Mouse (Mus musculus): Measurements from ENCODE around the gene Cabp2. TPM values are rescaled to one million over a fixed set of nuclear protein-coding genes. Genes with fewer than 3 reads are reported as not detected.

Gene Cabp2
- polyA plus RNA-seq, 1 experiment from 2014 or later, result not detected

- H3K4me2 ChIP-seq, result no peak overlapping the region
- H3K36me3 ChIP-seq, result no peaks in the 10 kb centered on the region
- no peak overlapping the region for H3K27ac ChIP-seq (replicated peaks)
- no peaks in the 10 kb centered on the region for H3K4me1 ChIP-seq (replicated peaks)
- no peaks in the 10 kb centered on the region for H3K27me3 ChIP-seq
- WGBS, result 79% methylated on average over 15 of the region's 15 CpGs
- no peaks in the 10 kb centered on the region for H3K9me3 ChIP-seq
- H3K4me3 ChIP-seq, result no peak overlapping the region
- no peak for ATAC-seq (ENCODE audit: low read depth)
- no peak overlapping the region for H3K9ac ChIP-seq
Measured at GRCm38 (mm10) chr19:4070311-4070710, 11.1 kb upstream of the Cabp2 start.

- no peaks in the 10 kb centered on the region for H3K9me3 ChIP-seq
- no peaks in the 10 kb centered on the region for H3K4me1 ChIP-seq (replicated peaks)
- H3K27me3 ChIP-seq, result no peaks in the 10 kb centered on the region
- no peak overlapping the region for H3K9ac ChIP-seq
- no peak for ATAC-seq (ENCODE audit: low read depth)
- 79% methylated on average over 8 of the region's 8 CpGs for WGBS
- H3K4me2 ChIP-seq, result no peak overlapping the region
- H3K27ac ChIP-seq (replicated peaks), result no peak overlapping the region
- H3K36me3 ChIP-seq, result no peaks in the 10 kb centered on the region
- no peak overlapping the region for H3K4me3 ChIP-seq
Measured at GRCm38 (mm10) chr19:4070756-4071155, 10.6 kb upstream of the Cabp2 start.

GRCm38 (mm10) chr19:4071406-4071805 is 10.0 kb upstream of the Cabp2 start:
- ATAC-seq (ENCODE audit: low read depth), result no peak
- H3K27me3 ChIP-seq, result no peaks in the 10 kb centered on the region
- no peaks in the 10 kb centered on the region for H3K36me3 ChIP-seq
- H3K9me3 ChIP-seq, result no peaks in the 10 kb centered on the region
- H3K4me2 ChIP-seq, result no peak overlapping the region
- H3K4me3 ChIP-seq, result no peak overlapping the region
- H3K9ac ChIP-seq, result no peak overlapping the region
- WGBS, result 91% methylated on average over 6 of the region's 6 CpGs
- H3K27ac ChIP-seq (replicated peaks), result no peak overlapping the region
- no peaks in the 10 kb centered on the region for H3K4me1 ChIP-seq (replicated peaks)

GRCm38 (mm10) chr19:4072706-4073424 is 8.5 kb upstream of the Cabp2 start:
- WGBS, result 70% methylated on average over 6 of the region's 6 CpGs
- Histone ChIP-seq H3K9me3 (no peaks in the 10 kb centered on the region), H3K4me3 (no peak overlapping the region), H3K27me3 (no peaks in the 10 kb centered on the region), H3K4me1 (replicated peaks) (no peaks in the 10 kb centered on the region), H3K9ac (no peak overlapping the region), H3K36me3 (no peaks in the 10 kb centered on the region), H3K4me2 (no peak overlapping the region), H3K27ac (replicated peaks) (no peak overlapping the region)
- ATAC-seq (ENCODE audit: low read depth), result no peak

GRCm38 (mm10) chr19:4075531-4075930 is 5.8 kb upstream of the Cabp2 start:
- ATAC-seq (ENCODE audit: low read depth), result no peak
- Histone ChIP-seq H3K9me3 (no peaks in the 10 kb centered on the region), H3K4me3 (no peak overlapping the region), H3K27me3 (no peaks in the 10 kb centered on the region), H3K36me3 (no peaks in the 10 kb centered on the region), H3K27ac (replicated peaks) (no peak overlapping the region), H3K4me2 (no peak overlapping the region), H3K9ac (no peak overlapping the region), H3K4me1 (replicated peaks) (no peaks in the 10 kb centered on the region)
- 95% methylated on average over 1 of the region's 1 CpGs for WGBS

GRCm38 (mm10) chr19:4079594-4079993 is 1.8 kb upstream of the Cabp2 start:
- no peak overlapping the region for H3K4me2 ChIP-seq
- no peaks in the 10 kb centered on the region for H3K27me3 ChIP-seq
- no peaks in the 10 kb centered on the region for H3K36me3 ChIP-seq
- 89% methylated on average over 1 of the region's 1 CpGs for WGBS
- H3K4me1 ChIP-seq (replicated peaks), result no peaks in the 10 kb centered on the region
- H3K9ac ChIP-seq, result no peak overlapping the region
- no peak for ATAC-seq (ENCODE audit: low read depth)
- H3K27ac ChIP-seq (replicated peaks), result no peak overlapping the region
- no peaks in the 10 kb centered on the region for H3K9me3 ChIP-seq
- H3K4me3 ChIP-seq, result no peak overlapping the region

- no peaks in the 10 kb centered on the region for H3K36me3 ChIP-seq
- no peaks in the 10 kb centered on the region; the same call in 1 of the 2 replicates for H3K27me3 ChIP-seq
- no peaks in the 10 kb centered on the region for H3K9me3 ChIP-seq
- H3K4me2 ChIP-seq, result no peak overlapping the region
- no peak overlapping the region for H3K4me3 ChIP-seq
- H3K4me1 ChIP-seq (replicated peaks), result no peaks in the 10 kb centered on the region
- ATAC-seq (ENCODE audit: low read depth), result no peak
- H3K9ac ChIP-seq, result no peak overlapping the region
- no peak overlapping the region for H3K27ac ChIP-seq (replicated peaks)
- WGBS, result 68% methylated on average over 8 of the region's 8 CpGs
Measured at GRCm38 (mm10) chr19:4080511-4081009, 818 bp upstream of the Cabp2 start.

GRCm38 (mm10) chr19:4082219-4082965 is 1.0 kb downstream of the Cabp2 start:
- no peak overlapping the region for H3K4me2 ChIP-seq
- no peak overlapping the region for H3K4me3 ChIP-seq
- no peak overlapping the region for H3K27ac ChIP-seq (replicated peaks)
- H3K9ac ChIP-seq, result no peak overlapping the region
- WGBS, result 81% methylated on average over 11 of the region's 11 CpGs
- H3K4me1 ChIP-seq (replicated peaks), result no peaks in the 10 kb centered on the region
- no peaks in the 10 kb centered on the region for H3K36me3 ChIP-seq
- no peaks in the 10 kb centered on the region for H3K9me3 ChIP-seq
- no peaks in the 10 kb centered on the region; the same call in none of the 2 replicates for H3K27me3 ChIP-seq
- ATAC-seq (ENCODE audit: low read depth), result no peak

GRCm38 (mm10) chr19:4083316-4083715 is 1.9 kb downstream of the Cabp2 start:
- no peaks in the 10 kb centered on the region; the same call in none of the 2 replicates for H3K27me3 ChIP-seq
- no peak for ATAC-seq (ENCODE audit: low read depth)
- no peaks in the 10 kb centered on the region for H3K36me3 ChIP-seq
- no peak overlapping the region for H3K9ac ChIP-seq
- no peaks in the 10 kb centered on the region for H3K4me1 ChIP-seq (replicated peaks)
- no peaks in the 10 kb centered on the region for H3K9me3 ChIP-seq
- no peak overlapping the region for H3K4me2 ChIP-seq
- no peak overlapping the region for H3K27ac ChIP-seq (replicated peaks)
- no peak overlapping the region for H3K4me3 ChIP-seq
- 85% methylated on average over 7 of the region's 7 CpGs for WGBS

GRCm38 (mm10) chr19:4083826-4084225 is 2.4 kb downstream of the Cabp2 start:
- H3K4me3 ChIP-seq, result no peak overlapping the region
- no peak overlapping the region for H3K27ac ChIP-seq (replicated peaks)
- ATAC-seq (ENCODE audit: low read depth), result no peak
- H3K36me3 ChIP-seq, result no peaks in the 10 kb centered on the region
- H3K9me3 ChIP-seq, result no peaks in the 10 kb centered on the region
- H3K4me2 ChIP-seq, result no peak overlapping the region
- no peak overlapping the region for H3K9ac ChIP-seq
- WGBS, result 34% methylated on average over 8 of the region's 8 CpGs
- H3K27me3 ChIP-seq, result no peaks in the 10 kb centered on the region; the same call in none of the 2 replicates
- H3K4me1 ChIP-seq (replicated peaks), result no peaks in the 10 kb centered on the region

- 75% methylated on average over 1 of the region's 1 CpGs for WGBS
- Histone ChIP-seq H3K9ac (no peak overlapping the region), H3K4me3 (no peak overlapping the region), H3K27ac (replicated peaks) (no peak overlapping the region), H3K9me3 (no peaks in the 10 kb centered on the region), H3K4me2 (no peak overlapping the region), H3K4me1 (replicated peaks) (no peaks in the 10 kb centered on the region), H3K27me3 (no peaks in the 10 kb centered on the region; the same call in none of the 2 replicates), H3K36me3 (no peaks in the 10 kb centered on the region)
- no peak for ATAC-seq (ENCODE audit: low read depth)
Measured at GRCm38 (mm10) chr19:4084984-4085383, 3.6 kb downstream of the Cabp2 start.

- no peaks in the 10 kb centered on the region for H3K36me3 ChIP-seq
- no peak overlapping the region for H3K4me2 ChIP-seq
- 90% methylated on average over 15 of the region's 15 CpGs for WGBS
- ATAC-seq (ENCODE audit: low read depth), result no peak
- no peaks in the 10 kb centered on the region for H3K9me3 ChIP-seq
- no peaks in the 10 kb centered on the region; the same call in none of the 2 replicates for H3K27me3 ChIP-seq
- no peak overlapping the region for H3K27ac ChIP-seq (replicated peaks)
- H3K4me1 ChIP-seq (replicated peaks), result no peaks in the 10 kb centered on the region
- H3K9ac ChIP-seq, result no peak overlapping the region
- no peak overlapping the region for H3K4me3 ChIP-seq
Measured at GRCm38 (mm10) chr19:4086156-4086555, 4.8 kb downstream of the Cabp2 start.

All from neural tube, embryonic 13.5 days (tissue).